23 mouse cellular contexts compared by ENCODE assay signal in genomic region chr4:153760934-153761333, GRCm38 (mm10).
DNase-seq lines count a peak whose midpoint lies in the region; ATAC-seq and TF ChIP-seq lines count a peak whose summit lies in the region.
"Had no signal": no experiment of that assay in that cellular context is flagged by ENCODE, and none has a peak within 500 bp of the region (broad histone marks: within the 10 kb centered on the region; RNA-seq: fewer than 3 reads in every experiment).

No protein-coding gene starts in this region.

- ATAC-seq in lung, embryonic 14.5 days (ENCODE audit: insufficient read depth): no peak
- ATAC-seq in liver, postnatal 0 days: no peak
- ATAC-seq: activated CD4-positive, CD25-positive, alpha-beta regulatory T cell, adult 4 months had no signal

- no peak overlapping the region for H3K9ac ChIP-seq in lung, embryonic 14.5 days
- H3K9ac ChIP-seq in ES-E14 (ENCODE audit: insufficient read depth, low read depth, low read length, poor library complexity, severe bottlenecking): no peak overlapping the region
- H3K9ac ChIP-seq in liver, postnatal 0 days (replicated peaks): no peak overlapping the region
- H3K9ac ChIP-seq: forebrain, embryonic 12.5 days; heart, embryonic 13.5 days; hindbrain, embryonic 15.5 days; neural tube, embryonic 12.5 days had no signal

- no peak overlapping the region for H3K27ac ChIP-seq in heart, embryonic 10.5 days
- H3K27ac ChIP-seq in lung, embryonic 14.5 days (ENCODE audit: low read depth): no peak overlapping the region
- no peak overlapping the region for H3K27ac ChIP-seq in ES-E14 (ENCODE audit: insufficient read depth, low read depth, low read length, poor library complexity, severe bottlenecking)
- no peak overlapping the region for H3K27ac ChIP-seq in liver, postnatal 0 days (ENCODE audit: low read depth)
- H3K27ac ChIP-seq: embryonic facial prominence, embryonic 10.5 days; forebrain, embryonic 12.5 days; heart, embryonic 13.5 days; hindbrain, embryonic 15.5 days; neural tube, embryonic 12.5 days had no signal

- no peaks in the 10 kb centered on the region for H3K4me1 ChIP-seq in heart, embryonic 10.5 days
- H3K4me1 ChIP-seq in lung, embryonic 14.5 days (ENCODE audit: insufficient read depth): no peaks in the 10 kb centered on the region
- peaks cover 2 to 5% of the 10 kb centered on the region in 2 experiments; a peak in 1 of 4 replicates for H3K4me1 ChIP-seq in ES-E14 (ENCODE audit: control insufficient read depth in 2 of 2, insufficient read depth in 2 of 2, low read length in 2 of 2, poor library complexity in 1 of 2)
- H3K4me1 ChIP-seq in liver, postnatal 0 days (ENCODE audit: insufficient read depth): no peaks in the 10 kb centered on the region
- H3K4me1 ChIP-seq: embryonic facial prominence, embryonic 10.5 days; forebrain, embryonic 12.5 days; heart, embryonic 13.5 days; neural tube, embryonic 12.5 days had no signal

- no peak overlapping the region for H3K4me3 ChIP-seq in heart, embryonic 10.5 days
- no peak overlapping the region for H3K4me3 ChIP-seq in lung, embryonic 14.5 days (ENCODE audit: low read depth, low read length)
- no peak overlapping the region for H3K4me3 ChIP-seq in ES-E14 (ENCODE audit: insufficient read depth in 1 of 2, low read depth in 1 of 2, low read length in 2 of 2, poor library complexity in 1 of 2, severe bottlenecking in 1 of 2)
- no peak overlapping the region for H3K4me3 ChIP-seq in liver, postnatal 0 days (ENCODE audit: low read depth, low read length)
- H3K4me3 ChIP-seq: embryonic facial prominence, embryonic 10.5 days; forebrain, embryonic 12.5 days; heart, embryonic 13.5 days; hindbrain, embryonic 15.5 days; neural tube, embryonic 12.5 days had no signal

- no peaks in the 10 kb centered on the region for H3K36me3 ChIP-seq in heart, embryonic 10.5 days
- H3K36me3 ChIP-seq in lung, embryonic 14.5 days (ENCODE audit: insufficient read depth): no peaks in the 10 kb centered on the region
- no peaks in the 10 kb centered on the region for H3K36me3 ChIP-seq in ES-E14 (ENCODE audit: control insufficient read depth, insufficient read depth, low read length, poor library complexity, severe bottlenecking)
- no peaks in the 10 kb centered on the region for H3K36me3 ChIP-seq in liver, postnatal 0 days (replicated peaks; ENCODE audit: insufficient read depth, low read length)
- H3K36me3 ChIP-seq: embryonic facial prominence, embryonic 10.5 days; forebrain, embryonic 12.5 days; heart, embryonic 13.5 days; hindbrain, embryonic 15.5 days; neural tube, embryonic 12.5 days had no signal

- no peaks in the 10 kb centered on the region for H3K27me3 ChIP-seq in heart, embryonic 10.5 days (ENCODE audit: insufficient read depth, poor library complexity, severe bottlenecking)
- H3K27me3 ChIP-seq in lung, embryonic 14.5 days (ENCODE audit: insufficient read depth, low read length): no peaks in the 10 kb centered on the region
- H3K27me3 ChIP-seq in liver, postnatal 0 days (ENCODE audit: insufficient read depth, low read length): no peaks in the 10 kb centered on the region
- H3K27me3 ChIP-seq: forebrain, embryonic 12.5 days; heart, embryonic 13.5 days; hindbrain, embryonic 15.5 days; neural tube, embryonic 12.5 days had no signal

- TF ChIP-seq EP300 in liver, postnatal 0 days (IDR thresholded peaks at IDR 0.05; ENCODE audit: low read depth): no peak

- in situ Hi-C loops in ES-E14 (cut with MboI; ENCODE audit: low sequenced_read_pairs in 2 of 2, unreplicated experiment in 2 of 2): no loop called here

- TF ChIP-seq CTCF in lung, embryonic 14.5 days (IDR thresholded peaks at IDR 0.05; ENCODE audit: low read depth): peak; percentile 17; the same call in 1 of the 2 replicates
- no peak for TF ChIP-seq CTCF in liver, postnatal 0 days (IDR thresholded peaks at IDR 0.05; ENCODE audit: low read depth)

- no peaks in the 10 kb centered on the region for H3K9me3 ChIP-seq in heart, embryonic 10.5 days
- H3K9me3 ChIP-seq in lung, embryonic 14.5 days (ENCODE audit: low read depth, low read length): no peaks in the 10 kb centered on the region
- H3K9me3 ChIP-seq in ES-E14 (ENCODE audit: control insufficient read depth, insufficient read depth, low read depth, low read length): no peaks in the 10 kb centered on the region
- no peaks in the 10 kb centered on the region for H3K9me3 ChIP-seq in liver, postnatal 0 days (ENCODE audit: low read length)
- H3K9me3 ChIP-seq: embryonic facial prominence, embryonic 10.5 days; heart, embryonic 13.5 days; hindbrain, embryonic 15.5 days; neural tube, embryonic 12.5 days had no signal

- no peak overlapping the region for H3K4me2 ChIP-seq in lung, embryonic 14.5 days
- H3K4me2 ChIP-seq in liver, postnatal 0 days (ENCODE audit: low read depth, low read length): no peak overlapping the region
- H3K4me2 ChIP-seq: forebrain, embryonic 12.5 days; heart, embryonic 13.5 days; hindbrain, embryonic 15.5 days; liver, embryonic 11.5 days; neural tube, embryonic 12.5 days had no signal

- peak; percentile 10 for DNase-seq in heart, postnatal 4 days
- no peak for DNase-seq in heart, embryonic 10.5 days (ENCODE audit: low spot score)
- no peak for DNase-seq in lung, embryonic 14.5 days
- DNase-seq in lung, postnatal 14 days: no peak
- DNase-seq in ES-E14 (ENCODE audit: low read depth, low spot score): peak; percentile 73
- peak; percentile 87 for DNase-seq in ZHBTc4 (ENCODE audit: low read depth, low spot score)
- no peak for DNase-seq in B cell, adult 2 months
- DNase-seq in liver, postnatal 0 days: no peak
- DNase-seq: cerebellum, adult 2 months; gastrocnemius, postnatal 14 days; kidney, adult 11 months; kidney, postnatal 10 days; lung, adult 2 months; lung, postnatal 4 days; right cerebral cortex, adult 18-20 months; thymus, adult 2 months had no signal

- WGBS in heart, embryonic 10.5 days: 87% methylated on average over 4 of the region's 4 CpGs
- WGBS in lung, embryonic 14.5 days: 82% methylated on average over 4 of the region's 4 CpGs
- WGBS in liver, postnatal 0 days (ENCODE audit: insufficient replicate concordance): 67% methylated on average over 4 of the region's 4 CpGs

TF ChIP-seq in ES-E14, 5 proteins besides CTCF, POLR2A, EP300 and RAD21:
- TF ChIP-seq MAFK (IDR thresholded peaks at IDR 0.05; ENCODE audit: insufficient read depth, low read depth, low read length): no peak
- TF ChIP-seq ZC3H11A (IDR thresholded peaks at IDR 0.05; ENCODE audit: borderline replicate concordance, low read depth, low read length): 0 out of 2 replicates have a peak, but pooled peaks have one; percentile 18
TF ChIP-seq in ES-E14: peak in this region for 1.

Comparison
In these comparisons a context has a peak if more than half of its experiments do, and no peak if none do; other contexts are left out.
1. DNase-seq: peak in heart, postnatal 4 days (single experiment), ES-E14 (single experiment) and ZHBTc4 (single experiment); none in heart, embryonic 10.5 days (single experiment), lung, embryonic 14.5 days (single experiment), lung, postnatal 14 days (single experiment), B cell, adult 2 months (0 of 2) and liver, postnatal 0 days (single experiment).